Mouse (Mus musculus) gastrocnemius, postnatal 25 days (tissue): Measurements from ENCODE around the gene Stat3. TPM values are rescaled to one million over a fixed set of nuclear protein-coding genes. Genes with fewer than 3 reads are reported as not detected.
A peak's percentile ranks its signal among the peaks of the same experiment; 100 is the strongest.

Experiments
- DNase-seq: peaks from one replicate; pipeline ENCODE4 v3.0.0; 2022
- long read RNA-seq, 2 experiments: library from polyadenylated mRNA; stranded (forward); transcript quantifications; one replicate each; pipeline ENCODE4 v2.0.0; 2021
- total RNA-seq, 2 experiments: library from RNA; stranded (reverse); gene quantifications; 1 replicate in 1 of 2; 2 replicates in 1 of 2; pipeline ENCODE4 v1.2.3; 2021

The Stat3 gene
- total RNA-seq = 10 to 100 TPM; 32.5 to 49.5 TPM
- long read RNA-seq, experiment 1, full-length matches to known transcripts = 9 of 18 reads
- long read RNA-seq, experiment 1, partial matches to known transcripts = 1 of 18 reads
- long read RNA-seq, experiment 1, other reads (novel, unspliced or antisense) = 8 of 18 reads
- long read RNA-seq, experiment 2, full-length matches to known transcripts = 25 of 38 reads
- long read RNA-seq, experiment 2, partial matches to known transcripts = 3 of 38 reads
- long read RNA-seq, experiment 2, other reads (novel, unspliced or antisense) = 10 of 38 reads

DNA sequence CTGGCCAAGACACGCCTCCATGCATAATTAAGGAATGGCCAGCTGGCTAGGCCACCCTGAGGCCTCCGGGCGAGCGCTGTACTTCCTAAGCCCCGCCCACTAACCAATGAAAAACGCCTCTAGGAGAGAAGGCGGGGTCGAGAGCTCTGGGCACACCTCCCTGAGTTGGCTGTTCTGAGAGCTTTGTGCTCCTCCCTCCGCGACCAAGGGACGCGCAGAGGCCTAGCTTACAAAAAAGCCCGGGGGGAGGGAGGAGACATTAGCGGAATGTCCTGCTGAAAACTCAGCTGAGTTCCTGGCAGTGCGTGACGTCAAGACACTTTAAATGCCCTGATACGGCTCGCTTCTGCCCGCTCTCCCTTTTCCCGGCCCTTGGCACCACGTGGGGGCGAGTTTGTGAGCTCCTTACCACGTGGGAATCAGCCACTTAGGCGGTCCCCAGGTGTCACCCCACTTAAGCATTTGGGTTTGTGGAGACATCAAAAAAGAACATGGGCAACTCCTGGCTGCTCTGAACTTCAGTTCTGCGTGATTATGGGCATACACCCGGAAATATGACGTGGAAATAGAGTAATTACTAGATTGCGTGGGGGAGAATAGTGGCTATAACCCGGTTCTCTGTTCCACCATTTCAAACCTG, at the start of gene Stat3:
Stat3 (minus strand) TSS at position 29 of the 640 bp plus-strand sequence.
- DNase-seq = peak; percentile 99

DNA sequence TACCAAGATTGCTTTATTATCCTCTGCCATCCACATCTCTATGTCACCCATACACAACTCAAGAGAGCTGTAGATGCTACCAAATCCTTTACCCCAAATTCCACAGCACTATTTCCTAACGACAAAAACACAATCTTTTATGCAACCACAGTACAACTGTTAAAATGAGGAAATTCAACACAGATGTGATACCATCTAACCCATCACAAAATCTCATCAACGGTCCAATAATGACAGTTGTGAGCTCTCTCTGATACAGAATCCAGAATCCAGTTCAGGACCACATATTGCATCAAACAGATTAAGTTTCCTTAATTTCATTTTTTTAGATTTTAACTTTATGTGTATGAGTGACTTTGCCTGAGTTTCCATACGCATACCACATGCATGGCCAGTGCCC, 49.3 kb upstream of the Stat3 start:
- no peak for DNase-seq

DNA sequence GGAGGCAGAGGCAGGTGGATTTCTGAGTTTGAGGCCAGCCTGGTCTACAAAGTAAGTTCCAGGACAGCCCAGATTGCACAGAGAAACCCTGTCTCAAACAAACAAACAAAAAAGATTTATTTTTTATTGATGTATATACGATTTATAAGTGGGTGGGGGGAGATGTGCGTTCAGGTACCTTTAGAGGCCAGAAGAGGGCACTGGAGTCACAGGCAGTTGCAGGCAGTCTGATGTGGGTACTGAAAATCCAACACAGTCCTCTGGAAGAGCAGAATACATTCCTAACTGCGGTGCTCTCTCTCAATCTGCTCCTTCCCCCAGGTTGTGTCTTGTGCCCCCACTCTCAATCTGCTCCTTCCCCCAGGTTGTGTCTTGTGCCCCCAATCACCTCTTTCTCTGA, 46.3 kb upstream of the Stat3 start:
- no peak for DNase-seq

GRCm38 (mm10) chr11:100983778-100984131, 44.4 kb upstream of the Stat3 start:
- no peak for DNase-seq

GRCm38 (mm10) chr11:100983125-100983777, 43.9 kb upstream of the Stat3 start:
- DNase-seq = peak; percentile 68

DNA sequence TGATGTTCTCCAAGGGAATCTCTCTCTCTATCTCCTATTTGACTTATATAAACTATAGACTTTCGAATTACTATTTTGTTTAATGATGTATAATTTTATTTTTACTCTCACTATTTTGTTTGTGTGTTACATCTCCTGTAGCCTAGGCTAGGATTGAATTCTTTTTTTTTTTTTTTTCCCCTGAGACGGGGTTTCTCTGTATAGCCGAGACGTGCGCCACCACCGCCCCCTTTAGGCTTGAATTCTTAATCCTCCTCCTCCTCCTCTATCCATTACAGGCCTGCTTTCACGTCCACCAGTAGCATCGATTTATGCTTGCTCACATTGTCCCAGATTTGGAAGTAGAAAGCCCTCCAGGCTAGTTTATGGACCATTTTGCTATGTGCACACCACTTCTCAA, 42.7 kb upstream of the Stat3 start:
- no peak for DNase-seq

DNA sequence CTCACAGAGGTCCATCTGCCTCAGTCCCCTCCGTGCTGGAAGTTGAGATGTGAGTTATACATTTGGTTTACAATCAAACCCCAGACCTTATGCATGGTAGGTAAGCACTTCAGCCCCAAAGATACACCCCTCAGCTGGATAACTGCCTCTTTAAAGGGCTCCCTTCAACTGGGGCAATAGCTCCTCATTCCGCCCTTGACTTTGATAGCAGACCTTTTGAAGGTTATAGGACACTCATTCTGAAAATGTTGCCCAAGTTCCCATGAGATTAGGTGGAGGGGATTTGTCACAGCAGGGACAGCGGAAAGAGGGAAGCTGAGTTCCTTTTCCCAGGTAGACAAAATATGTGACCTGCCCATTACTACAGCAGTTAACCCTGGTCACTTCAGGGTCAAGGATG, 41.9 kb upstream of the Stat3 start:
- DNase-seq = no peak

GRCm38 (mm10) chr11:100980438-100980837, 41.1 kb upstream of the Stat3 start:
- DNase-seq = no peak

GRCm38 (mm10) chr11:100979887-100980286, 40.5 kb upstream of the Stat3 start:
- peak; percentile 43 for DNase-seq

GRCm38 (mm10) chr11:100975241-100975640, 35.9 kb upstream of the Stat3 start:
- DNase-seq = no peak

GRCm38 (mm10) chr11:100974381-100974970, 35.1 kb upstream of the Stat3 start:
- DNase-seq = peak; percentile 62

DNA sequence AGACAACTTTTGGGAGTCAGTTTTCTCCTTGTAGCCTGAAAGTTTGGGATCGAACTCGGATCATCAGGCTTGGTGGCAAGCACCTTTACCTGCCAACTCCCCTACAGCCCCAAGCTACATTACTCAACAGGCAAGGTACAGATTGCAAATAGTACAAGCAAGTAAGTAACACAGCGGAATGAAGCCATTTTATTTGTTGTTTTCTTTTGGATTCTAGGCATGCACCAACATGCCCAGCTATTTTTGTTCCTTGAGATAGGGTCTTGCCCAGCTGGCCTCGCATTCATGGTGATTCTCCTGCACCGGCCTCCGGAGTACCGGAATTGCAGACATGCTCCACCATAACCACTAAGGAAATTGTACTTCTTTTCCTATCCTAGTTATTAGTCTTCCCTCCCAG, 33.9 kb upstream of the Stat3 start:
- DNase-seq = no peak

DNA sequence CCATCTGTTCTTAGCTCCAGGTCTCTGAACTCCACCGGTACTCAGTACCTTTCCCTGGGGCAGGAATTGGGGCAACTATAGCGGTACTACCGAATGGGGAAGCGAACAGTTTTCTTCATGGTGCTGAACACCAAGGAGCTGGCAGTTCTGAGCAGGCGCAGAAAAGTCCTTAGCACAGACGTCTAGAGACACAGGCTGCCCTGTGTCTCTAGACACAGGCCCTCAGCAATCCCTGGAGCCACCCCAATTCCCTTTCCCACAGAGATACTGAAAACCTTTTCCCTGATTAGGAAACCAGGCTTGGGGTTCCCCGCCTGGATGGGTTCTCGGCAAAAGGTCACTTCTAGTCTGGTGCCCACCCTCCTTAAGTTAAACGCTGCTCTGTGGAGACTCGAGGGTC, 32.1 kb upstream of the Stat3 start:
- no peak for DNase-seq

- peak; percentile 99 for DNase-seq
These were observed 31.2 kb upstream of the Stat3 start, which contains the start of gene Cavin1 for GRCm38 (mm10) chr11:100970557-100970937. Cavin1 (minus strand) TSS chr11:100970887.

DNA sequence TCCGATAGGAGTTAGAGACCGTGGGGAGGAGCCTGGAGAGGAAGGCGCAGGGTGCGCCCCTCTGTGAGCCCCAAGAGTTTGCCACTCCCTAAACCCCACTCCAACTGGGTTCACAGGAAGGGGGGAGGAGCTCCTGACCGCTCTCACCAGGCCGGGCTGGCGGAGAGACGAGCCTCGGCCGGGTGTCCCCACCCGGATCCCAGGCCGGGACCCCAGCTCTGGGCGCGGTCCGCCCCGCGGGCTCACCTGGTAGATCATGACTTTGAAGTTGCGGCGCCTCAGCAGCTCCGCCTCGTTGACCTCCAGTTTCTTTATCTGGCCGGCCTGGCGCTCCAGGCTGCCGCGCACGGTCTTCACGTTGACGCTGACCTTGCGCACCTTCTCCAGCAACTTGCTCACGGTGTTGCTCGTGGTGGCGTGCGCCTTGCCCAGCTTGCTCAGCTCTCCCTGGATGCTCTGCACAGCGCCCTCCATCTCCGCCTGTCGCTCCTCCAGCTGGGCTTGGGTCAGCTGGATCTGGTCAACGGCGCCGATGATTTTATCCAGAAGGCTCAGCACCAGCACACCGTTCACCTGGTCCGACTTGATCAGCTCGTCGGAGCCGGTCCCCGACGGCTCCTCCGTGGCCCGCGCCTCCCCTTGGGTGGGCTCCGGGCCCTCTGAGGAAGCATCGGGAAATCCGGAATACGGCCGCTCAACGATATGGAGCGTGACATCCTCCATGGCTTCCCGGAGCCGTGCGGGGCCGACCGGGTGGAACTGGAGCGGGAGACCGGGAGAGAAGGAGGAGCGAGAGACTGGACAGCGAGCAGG, 30.6 kb upstream of the Stat3 start:
- peak; percentile 76 for DNase-seq

DNA sequence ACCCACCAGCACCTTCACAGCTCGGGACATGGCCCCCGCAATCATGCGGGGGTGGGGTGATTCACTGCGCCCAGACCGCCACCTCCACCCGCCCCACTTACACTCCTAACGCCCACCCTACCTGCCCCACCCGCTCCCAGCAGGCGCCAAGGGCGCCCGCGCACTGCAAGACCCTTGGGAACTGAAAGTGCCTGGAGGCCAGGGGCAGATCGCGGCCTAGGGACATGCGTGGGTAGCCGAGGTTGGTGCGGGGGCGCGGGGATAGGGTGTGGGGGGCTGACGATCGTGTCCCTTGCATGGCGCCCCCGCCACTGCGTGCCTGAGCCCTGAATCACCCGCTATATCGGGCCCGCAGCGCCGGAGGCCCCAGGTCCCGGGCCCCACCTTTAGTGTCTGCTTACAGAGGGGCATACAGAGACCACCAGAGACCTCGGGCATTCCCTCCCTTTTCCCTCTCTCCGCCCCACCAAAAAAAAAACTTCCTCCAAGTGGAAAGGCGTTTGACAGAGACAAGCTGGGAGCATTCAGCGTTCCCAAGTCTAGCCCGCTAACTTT, 29.9 kb upstream of the Stat3 start:
- peak; percentile 51 for DNase-seq

GRCm38 (mm10) chr11:100968501-100968900, 29.2 kb upstream of the Stat3 start:
- no peak for DNase-seq

DNA sequence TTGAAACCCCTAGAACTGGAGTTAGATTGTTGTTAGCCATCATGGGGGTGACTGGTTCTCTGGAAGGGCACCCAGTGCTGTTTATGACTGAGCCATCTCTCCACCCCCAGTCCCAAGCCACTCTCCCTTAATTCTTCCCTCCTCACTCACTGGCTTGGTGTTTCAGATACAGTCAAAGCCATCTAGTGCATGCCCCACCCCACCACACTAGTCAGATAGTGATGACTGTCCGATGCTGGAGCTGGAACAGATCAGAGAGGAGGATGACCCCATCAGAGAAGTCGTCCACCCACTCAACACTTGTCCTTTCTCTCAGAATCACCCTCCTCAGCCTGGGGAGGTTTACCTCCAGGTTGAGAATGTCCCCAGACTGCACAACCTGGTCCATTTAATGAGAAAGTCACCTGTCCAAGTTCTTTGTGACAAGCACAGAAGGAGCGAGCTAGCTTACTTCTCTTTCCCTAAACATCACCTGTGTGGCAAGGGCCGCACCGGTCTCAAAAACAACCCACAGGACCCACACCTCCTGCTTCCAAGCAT, 28.6 kb upstream of the Stat3 start:
- no peak for DNase-seq

- DNase-seq = no peak
These were observed 28.0 kb upstream of the Stat3 start for GRCm38 (mm10) chr11:100967376-100967775.

GRCm38 (mm10) chr11:100965760-100966159, 26.4 kb upstream of the Stat3 start:
- no peak for DNase-seq

GRCm38 (mm10) chr11:100964901-100965542, 25.7 kb upstream of the Stat3 start:
- DNase-seq = no peak
